In the genomic region with DNA sequence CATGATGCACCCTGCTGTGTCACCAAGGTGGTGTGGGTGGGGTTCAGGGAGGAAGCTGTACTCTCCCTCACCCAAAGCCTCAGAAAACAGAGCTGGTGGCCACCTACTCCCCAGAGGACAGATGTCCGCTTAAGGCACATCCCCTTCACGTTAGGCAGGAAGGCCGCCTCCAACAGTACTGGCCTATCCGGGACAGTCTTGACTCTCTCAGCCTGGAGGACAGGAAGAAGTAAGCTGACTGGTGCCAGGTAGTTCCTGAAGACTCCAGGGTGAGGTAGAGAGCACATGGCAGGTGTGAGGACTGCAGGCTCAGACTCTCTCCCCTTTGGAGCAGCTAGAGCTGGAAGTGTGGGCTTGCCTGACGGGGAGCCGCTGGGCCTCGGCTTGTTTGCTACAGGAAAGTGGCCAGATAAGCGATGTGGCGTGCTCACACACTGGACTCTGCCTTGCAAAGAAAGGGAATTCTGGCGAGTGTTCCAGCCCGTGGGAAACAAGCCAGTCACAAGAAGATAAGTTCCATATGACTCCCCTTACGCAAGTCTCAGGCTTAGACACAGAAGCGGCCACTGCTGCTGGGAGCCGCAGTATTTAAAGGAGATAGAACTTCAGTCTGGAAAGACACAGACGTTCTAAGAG, we compare ENCODE assay signal across 8 mouse cellular contexts. TPM values are rescaled to one million over a fixed set of nuclear protein-coding genes. Genes with fewer than 3 reads are reported as not detected.
DNase-seq lines count a peak whose midpoint lies in the region; ATAC-seq and TF ChIP-seq lines count a peak whose summit lies in the region.

No protein-coding gene starts in this region.

- peak overlapping the region; percentile 39; the same call in 1 of the 2 replicates for H3K9ac ChIP-seq in heart, embryonic 11.5 days (ENCODE audit: low read depth, low read length)
- H3K9ac ChIP-seq in liver, embryonic 16.5 days (ENCODE audit: low read depth, low read length): no peak overlapping the region

- peak; percentile 47 for ATAC-seq in heart, embryonic 11.5 days (replicated peaks; ENCODE audit: insufficient number of reproducible peaks, low FRiP score, low TSS enrichment)
- ATAC-seq in liver, embryonic 16.5 days (ENCODE audit: low read depth): peak; percentile 54
- no peak for ATAC-seq in activated CD4-positive, CD25-positive, alpha-beta regulatory T cell, adult 4 months

- H3K4me1 ChIP-seq in lung, adult 2 months (ENCODE audit: control insufficient read depth, insufficient read depth, low read length): peaks cover 2% of the 10 kb centered on the region; the same call in 1 of the 2 replicates
- peaks cover 16% of the 10 kb centered on the region for H3K4me1 ChIP-seq in heart, embryonic 11.5 days (ENCODE audit: control insufficient read depth, insufficient read depth, low read length)
- no peaks in the 10 kb centered on the region; the same call in 1 of the 2 replicates for H3K4me1 ChIP-seq in liver, embryonic 16.5 days (ENCODE audit: control insufficient read depth, low read depth, low read length)

- H3K4me3 ChIP-seq in lung, adult 2 months (replicated peaks; ENCODE audit: extremely low read depth, low read depth, low read length): no peak overlapping the region
- no peak overlapping the region for H3K4me3 ChIP-seq in heart, embryonic 11.5 days (ENCODE audit: low read depth, low read length)
- H3K4me3 ChIP-seq in liver, embryonic 16.5 days (ENCODE audit: low read depth, low read length): no peak overlapping the region

- no peaks in the 10 kb centered on the region for H3K36me3 ChIP-seq in heart, embryonic 11.5 days (ENCODE audit: control insufficient read depth, insufficient read depth, low read length)
- H3K36me3 ChIP-seq in liver, embryonic 16.5 days (ENCODE audit: control insufficient read depth, insufficient read depth): no peaks in the 10 kb centered on the region

- peak; percentile 61 to 64 for DNase-seq in lung, adult 18-20 months
- DNase-seq in lung, adult 2 months: no peak
- peak; percentile 70 for DNase-seq in testis, postnatal 10 days (ENCODE audit: low spot score)
- no peak for DNase-seq in cerebellum, adult 9-11 months
- DNase-seq in adrenal gland, adult (ENCODE audit: inconsistent age in 2 of 2, low spot score in 1 of 2): no peak

- H3K4me2 ChIP-seq in heart, embryonic 11.5 days: peak overlapping the region; percentile 14; the same call in 1 of the 2 replicates
- no peak overlapping the region for H3K4me2 ChIP-seq in liver, embryonic 16.5 days (ENCODE audit: low read depth, low read length)

- WGBS in lung, adult 2 months: 40% methylated on average over 15 of the region's 15 CpGs
- WGBS in heart, embryonic 11.5 days (ENCODE audit: insufficient replicate concordance): 28% methylated on average over 15 of the region's 15 CpGs
- WGBS in liver, embryonic 16.5 days (ENCODE audit: insufficient replicate concordance): 53% methylated on average over 15 of the region's 15 CpGs

- peak overlapping the region; percentile 58 for H3K27ac ChIP-seq in heart, embryonic 11.5 days (ENCODE audit: low read depth, low read length)
- no peak overlapping the region for H3K27ac ChIP-seq in liver, embryonic 16.5 days (ENCODE audit: low read length)

- H3K9me3 ChIP-seq in heart, embryonic 11.5 days (replicated peaks; ENCODE audit: control insufficient read depth, low read length): no peaks in the 10 kb centered on the region
- H3K9me3 ChIP-seq in liver, embryonic 16.5 days (replicated peaks; ENCODE audit: control insufficient read depth, low read length): no peaks in the 10 kb centered on the region

- no peaks in the 10 kb centered on the region for H3K27me3 ChIP-seq in heart, embryonic 11.5 days (ENCODE audit: control insufficient read depth, insufficient read depth, low read length)
- H3K27me3 ChIP-seq in liver, embryonic 16.5 days (ENCODE audit: control insufficient read depth, insufficient read depth, low read depth, low read length): no peaks in the 10 kb centered on the region

- no peak for TF ChIP-seq CTCF in lung, adult 2 months (IDR thresholded peaks at IDR 0.05; ENCODE audit: insufficient read depth, low read length)

- TF ChIP-seq POLR2A in lung, adult 2 months (IDR thresholded peaks at IDR 0.05; ENCODE audit: borderline replicate concordance, extremely low read depth, low read depth, low read length): no peak

RNA-seq across cellular contexts. Expression of gene Rhou, which starts 48.3 kb away (rescaled TPM):
- 5.0 and 8.0 TPM in 2 replicates for polyA plus RNA-seq in lung, adult 2 months (2012; rRNA removed)
- 15.9 and 17.3 TPM in 2 replicates for polyA plus RNA-seq in heart, embryonic 11.5 days (2014; fragmentation: Nextera tagmentation; extraction: Ambion mirVana)
- polyA plus RNA-seq in liver, embryonic 16.5 days (2015; fragmentation: Nextera tagmentation; extraction: Ambion mirVana): 1.5 and 1.8 TPM in 2 replicates
- not detected for polyA plus RNA-seq in activated CD4-positive, CD25-positive, alpha-beta regulatory T cell, adult 4 months (2017; shearing (Covaris generic))

Comparison
In these comparisons a context has a peak if more than half of its experiments do, and no peak if none do; other contexts are left out.
1. DNase-seq: peak in lung, adult 18-20 months (2 of 2) and testis, postnatal 10 days (single experiment); none in lung, adult 2 months (single experiment), cerebellum, adult 9-11 months (single experiment) and adrenal gland, adult (0 of 2).